Mouse (Mus musculus): ENCODE measurements at regions not wholly inside any gene's neighbourhood (a gene's known extent, or its start where the extent isn't known, plus 50 kb on each side); places are given as distances from the start of the nearest gene placed in this dataset.

GRCm38 (mm10) chr3:128519913-128520316 is 623.8 kb upstream of the Fam241a start:
- peak; percentile 79 for ATAC-seq
- H3K4me2 ChIP-seq (ENCODE audit: low read length) = peak overlapping the region; percentile 50
- WGBS = 6% methylated on average over 6 of the region's 6 CpGs
- H3K36me3 ChIP-seq (ENCODE audit: control insufficient read depth, insufficient read depth, low read length) = no peaks in the 10 kb centered on the region
- H3K9me3 ChIP-seq (replicated peaks; ENCODE audit: control insufficient read depth, low read length, poor library complexity, severe bottlenecking) = no peaks in the 10 kb centered on the region
- H3K9ac ChIP-seq (ENCODE audit: low read depth, low read length) = peak overlapping the region; percentile 2; the same call in 1 of the 2 replicates
- H3K27ac ChIP-seq (ENCODE audit: low read length) = no peak overlapping the region; the same call in 1 of the 2 replicates
- 0 out of 2 replicates have a peak, but pooled peaks cover 9% of the 10 kb centered on the region for H3K4me1 ChIP-seq (ENCODE audit: control insufficient read depth, insufficient read depth, low read length)
- H3K27me3 ChIP-seq (ENCODE audit: control insufficient read depth, insufficient read depth, low read depth, low read length) = no peaks in the 10 kb centered on the region
- H3K4me3 ChIP-seq (ENCODE audit: low read depth, low read length) = no peak overlapping the region

- no peak overlapping the region for H3K4me3 ChIP-seq (ENCODE audit: low read depth, low read length)
- 0 out of 2 replicates have a peak, but pooled peaks cover 9% of the 10 kb centered on the region for H3K4me1 ChIP-seq (ENCODE audit: control insufficient read depth, insufficient read depth, low read length)
- H3K27ac ChIP-seq (ENCODE audit: low read length) = no peak overlapping the region
- no peak overlapping the region for H3K4me2 ChIP-seq (ENCODE audit: low read length)
- H3K9me3 ChIP-seq (replicated peaks; ENCODE audit: control insufficient read depth, low read length, poor library complexity, severe bottlenecking) = no peaks in the 10 kb centered on the region
- WGBS = 48% methylated on average over 4 of the region's 4 CpGs
- H3K9ac ChIP-seq (ENCODE audit: low read depth, low read length) = no peak overlapping the region
- ATAC-seq = no peak; the same call in 1 of the 2 replicates
- H3K27me3 ChIP-seq (ENCODE audit: control insufficient read depth, insufficient read depth, low read depth, low read length) = no peaks in the 10 kb centered on the region
- H3K36me3 ChIP-seq (ENCODE audit: control insufficient read depth, insufficient read depth, low read length) = no peaks in the 10 kb centered on the region
These were observed 622.7 kb upstream of the Fam241a start for GRCm38 (mm10) chr3:128518806-128519205.

- no peaks in the 10 kb centered on the region for H3K36me3 ChIP-seq (ENCODE audit: control insufficient read depth, insufficient read depth, low read length)
- H3K4me3 ChIP-seq (ENCODE audit: low read depth, low read length) = no peak overlapping the region
- no peak overlapping the region for H3K27ac ChIP-seq (ENCODE audit: low read length)
- H3K9me3 ChIP-seq (replicated peaks; ENCODE audit: control insufficient read depth, low read length, poor library complexity, severe bottlenecking) = no peaks in the 10 kb centered on the region
- no peak overlapping the region for H3K9ac ChIP-seq (ENCODE audit: low read depth, low read length)
- WGBS = 57% methylated on average over 3 of the region's 3 CpGs
- no peaks in the 10 kb centered on the region for H3K4me1 ChIP-seq (ENCODE audit: control insufficient read depth, insufficient read depth, low read length)
- H3K27me3 ChIP-seq (ENCODE audit: control insufficient read depth, insufficient read depth, low read depth, low read length) = no peaks in the 10 kb centered on the region
- peak; percentile 39; the same call in 1 of the 2 replicates for ATAC-seq
- H3K4me2 ChIP-seq (ENCODE audit: low read length) = no peak overlapping the region
These were observed 575.0 kb upstream of the Fam241a start for GRCm38 (mm10) chr3:128471111-128471510.

GRCm38 (mm10) chr3:128429706-128430105 is 533.6 kb upstream of the Fam241a start:
- no peaks in the 10 kb centered on the region for H3K36me3 ChIP-seq (ENCODE audit: control insufficient read depth, insufficient read depth, low read length)
- H3K9me3 ChIP-seq (replicated peaks; ENCODE audit: control insufficient read depth, low read length, poor library complexity, severe bottlenecking) = no peaks in the 10 kb centered on the region
- no peak overlapping the region for H3K4me2 ChIP-seq (ENCODE audit: low read length)
- H3K27ac ChIP-seq (ENCODE audit: low read length) = no peak overlapping the region
- no peak for ATAC-seq
- no peaks in the 10 kb centered on the region for H3K4me1 ChIP-seq (ENCODE audit: control insufficient read depth, insufficient read depth, low read length)
- H3K9ac ChIP-seq (ENCODE audit: low read depth, low read length) = no peak overlapping the region
- no peak overlapping the region for H3K4me3 ChIP-seq (ENCODE audit: low read depth, low read length)
- H3K27me3 ChIP-seq (ENCODE audit: control insufficient read depth, insufficient read depth, low read depth, low read length) = no peaks in the 10 kb centered on the region

DNA sequence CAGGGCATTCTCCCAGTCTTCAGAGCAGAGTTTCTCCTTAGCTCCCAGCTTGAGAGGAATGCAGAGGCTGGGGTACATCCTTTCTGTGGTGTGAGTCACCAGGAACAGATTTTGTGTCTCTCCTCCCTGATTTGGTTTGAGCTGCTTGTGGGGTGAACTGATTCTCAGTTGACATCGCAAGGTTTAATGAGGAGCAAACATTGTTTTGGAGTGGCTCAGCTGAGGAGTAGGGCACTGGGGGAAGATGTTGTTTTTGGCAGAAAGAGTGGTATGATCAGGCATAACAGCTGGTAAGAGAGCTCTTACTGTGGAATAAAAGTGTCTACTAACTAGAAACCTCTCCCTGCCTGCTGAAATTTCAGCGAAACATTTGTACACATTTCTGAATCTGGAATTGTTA is 519.4 kb upstream of the Fam241a start:
- H3K9me3 ChIP-seq (replicated peaks; ENCODE audit: control insufficient read depth, low read length, poor library complexity, severe bottlenecking) = no peaks in the 10 kb centered on the region
- H3K4me1 ChIP-seq (ENCODE audit: control insufficient read depth, insufficient read depth, low read length) = no peaks in the 10 kb centered on the region
- no peak overlapping the region for H3K4me2 ChIP-seq (ENCODE audit: low read length)
- no peak overlapping the region for H3K4me3 ChIP-seq (ENCODE audit: low read depth, low read length)
- no peak overlapping the region for H3K27ac ChIP-seq (ENCODE audit: low read length)
- no peak overlapping the region for H3K9ac ChIP-seq (ENCODE audit: low read depth, low read length)
- no peaks in the 10 kb centered on the region for H3K36me3 ChIP-seq (ENCODE audit: control insufficient read depth, insufficient read depth, low read length)
- ATAC-seq = no peak
- WGBS = 90% methylated on average over 2 of the region's 2 CpGs
- no peaks in the 10 kb centered on the region for H3K27me3 ChIP-seq (ENCODE audit: control insufficient read depth, insufficient read depth, low read depth, low read length)

DNA sequence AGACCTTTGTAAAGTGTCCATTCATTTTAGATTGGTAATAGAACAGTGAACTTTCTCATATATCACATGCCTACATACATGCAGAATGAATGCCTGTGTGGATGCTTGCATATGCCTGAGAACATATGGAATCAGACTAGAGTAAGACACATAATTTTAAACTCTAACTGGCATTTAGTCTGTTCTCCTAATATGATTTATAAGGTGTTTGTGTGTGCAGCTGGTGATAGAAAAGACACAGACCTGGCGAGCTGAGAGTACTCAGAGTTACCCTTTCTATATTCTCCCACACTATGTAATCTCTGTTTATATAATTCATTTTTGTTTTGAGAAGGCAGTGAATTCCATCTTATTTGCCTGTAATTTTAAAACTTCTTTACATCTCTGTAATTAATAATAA is 517.4 kb upstream of the Fam241a start:
- no peak for ATAC-seq
- no peak overlapping the region for H3K4me3 ChIP-seq (ENCODE audit: low read depth, low read length)
- H3K27ac ChIP-seq (ENCODE audit: low read length) = no peak overlapping the region
- H3K27me3 ChIP-seq (ENCODE audit: control insufficient read depth, insufficient read depth, low read depth, low read length) = no peaks in the 10 kb centered on the region
- no peaks in the 10 kb centered on the region for H3K36me3 ChIP-seq (ENCODE audit: control insufficient read depth, insufficient read depth, low read length)
- H3K9ac ChIP-seq (ENCODE audit: low read depth, low read length) = no peak overlapping the region
- H3K4me2 ChIP-seq (ENCODE audit: low read length) = no peak overlapping the region
- no peaks in the 10 kb centered on the region for H3K4me1 ChIP-seq (ENCODE audit: control insufficient read depth, insufficient read depth, low read length)
- H3K9me3 ChIP-seq (replicated peaks; ENCODE audit: control insufficient read depth, low read length, poor library complexity, severe bottlenecking) = no peaks in the 10 kb centered on the region
- 95% methylated on average over 1 of the region's 1 CpGs for WGBS

GRCm38 (mm10) chr3:128412157-128412556 is 516.0 kb upstream of the Fam241a start:
- Histone ChIP-seq H3K4me3 (ENCODE audit: low read depth, low read length) (no peak overlapping the region), H3K9me3 (replicated peaks; ENCODE audit: control insufficient read depth, low read length, poor library complexity, severe bottlenecking) (no peaks in the 10 kb centered on the region), H3K4me2 (ENCODE audit: low read length) (no peak overlapping the region), H3K9ac (ENCODE audit: low read depth, low read length) (no peak overlapping the region), H3K27me3 (ENCODE audit: control insufficient read depth, insufficient read depth, low read depth, low read length) (no peaks in the 10 kb centered on the region), H3K36me3 (ENCODE audit: control insufficient read depth, insufficient read depth, low read length) (no peaks in the 10 kb centered on the region), H3K27ac (ENCODE audit: low read length) (no peak overlapping the region), H3K4me1 (ENCODE audit: control insufficient read depth, insufficient read depth, low read length) (no peaks in the 10 kb centered on the region)
- ATAC-seq = no peak

GRCm38 (mm10) chr3:128394805-128395204 is 498.7 kb upstream of the Fam241a start:
- 85% methylated on average over 3 of the region's 3 CpGs for WGBS
- H3K4me1 ChIP-seq (ENCODE audit: control insufficient read depth, insufficient read depth, low read length) = no peaks in the 10 kb centered on the region
- no peaks in the 10 kb centered on the region for H3K9me3 ChIP-seq (replicated peaks; ENCODE audit: control insufficient read depth, low read length, poor library complexity, severe bottlenecking)
- no peak overlapping the region for H3K27ac ChIP-seq (ENCODE audit: low read length)
- H3K4me2 ChIP-seq (ENCODE audit: low read length) = no peak overlapping the region
- no peak overlapping the region for H3K9ac ChIP-seq (ENCODE audit: low read depth, low read length)
- no peaks in the 10 kb centered on the region for H3K36me3 ChIP-seq (ENCODE audit: control insufficient read depth, insufficient read depth, low read length)
- no peak for ATAC-seq
- H3K27me3 ChIP-seq (ENCODE audit: control insufficient read depth, insufficient read depth, low read depth, low read length) = no peaks in the 10 kb centered on the region
- H3K4me3 ChIP-seq (ENCODE audit: low read depth, low read length) = no peak overlapping the region

GRCm38 (mm10) chr3:128380579-128380978 is 484.5 kb upstream of the Fam241a start:
- no peak overlapping the region for H3K9ac ChIP-seq (ENCODE audit: low read depth, low read length)
- no peak overlapping the region for H3K4me3 ChIP-seq (ENCODE audit: low read depth, low read length)
- no peaks in the 10 kb centered on the region for H3K9me3 ChIP-seq (replicated peaks; ENCODE audit: control insufficient read depth, low read length, poor library complexity, severe bottlenecking)
- H3K36me3 ChIP-seq (ENCODE audit: control insufficient read depth, insufficient read depth, low read length) = no peaks in the 10 kb centered on the region
- H3K27ac ChIP-seq (ENCODE audit: low read length) = no peak overlapping the region
- WGBS = 79% methylated on average over 4 of the region's 4 CpGs
- no peaks in the 10 kb centered on the region for H3K27me3 ChIP-seq (ENCODE audit: control insufficient read depth, insufficient read depth, low read depth, low read length)
- H3K4me2 ChIP-seq (ENCODE audit: low read length) = no peak overlapping the region
- no peaks in the 10 kb centered on the region for H3K4me1 ChIP-seq (ENCODE audit: control insufficient read depth, insufficient read depth, low read length)
- no peak for ATAC-seq

Data from midbrain, embryonic 16.5 days (tissue).